Mouse (Mus musculus) liver, postnatal 0 days (tissue): ENCODE results near the gene Arid2.

Experiments used
- CTCF ChIP-seq: sonication (generic); IDR thresholded peaks from 2 replicates; pipeline ENCODE4 v1.5.1; 2016; ENCODE audit warnings: antibody characterized with exemption, low read depth
- EP300 ChIP-seq: IDR thresholded peaks from 2 replicates; pipeline ENCODE4 v1.6.1; 2016; ENCODE audit warnings: antibody characterized with exemption, low read depth, mild to moderate bottlenecking

GRCm38 (mm10) chr15:96253827-96254226 lies 33.5 kb upstream of the Arid2 start:
- TF ChIP-seq CTCF: no peak
- no peak for TF ChIP-seq EP300
